Mouse (Mus musculus): ENCODE measurements around the gene C2cd3. TPM values are rescaled to one million over a fixed set of nuclear protein-coding genes. Genes with fewer than 3 reads are reported as not detected.
"Not testable (repeated sequence)": the region's sequence is repeated elsewhere in the genome, so short reads cannot be mapped to it uniquely, and the experiment has no call there.

C2cd3 gene
- polyA plus RNA-seq, 1 experiment from 2014 or later: 8.5 TPM

- 85% methylated on average over 1 of the region's 1 CpGs for WGBS (ENCODE audit: insufficient replicate concordance)
- Histone ChIP-seq H3K27ac (peak overlapping the region; percentile 100), H3K4me2 (no peak overlapping the region), H3K4me1 (replicated peaks) (peaks cover 53% of the 10 kb centered on the region), H3K36me3 (peaks cover 8% of the 10 kb centered on the region; the same call in 1 of the 2 replicates), H3K9ac (peak overlapping the region; percentile 33; the same call in 1 of the 2 replicates), H3K9me3 (replicated peaks) (no peaks in the 10 kb centered on the region), H3K27me3 (no peaks in the 10 kb centered on the region), H3K4me3 (replicated peaks) (no peak overlapping the region)
- no peak for DNase-seq
- no peak for ATAC-seq (ENCODE audit: low read depth)
These were observed 99.4 kb downstream of the C2cd3 start for GRCm38 (mm10) chr7:100471407-100471797.

- WGBS (ENCODE audit: insufficient replicate concordance): 81% methylated on average over 6 of the region's 6 CpGs
These were observed 100.7 kb downstream of the C2cd3 start, which contains the start of gene Ucp3 for GRCm38 (mm10) chr7:100472777-100473176. Gene Ucp3 (plus strand): TSS chr7:100472990.

GRCm38 (mm10) chr7:100473846-100474454 is 101.9 kb downstream of the C2cd3 start:
- Histone ChIP-seq H3K4me2 (no peak overlapping the region), H3K27ac (peak overlapping the region; percentile 7; the same call in 1 of the 2 replicates), H3K9me3 (replicated peaks) (no peaks in the 10 kb centered on the region), H3K36me3 (peaks cover 6% of the 10 kb centered on the region; the same call in 1 of the 2 replicates), H3K4me1 (replicated peaks) (peaks cover 30% of the 10 kb centered on the region), H3K27me3 (0 out of 2 replicates have a peak, but pooled peaks cover 2% of the 10 kb centered on the region), H3K4me3 (replicated peaks) (no peak overlapping the region), H3K9ac (no peak overlapping the region)
- 69% methylated on average over 9 of the region's 9 CpGs for WGBS (ENCODE audit: insufficient replicate concordance)
- DNase-seq: no peak
- ATAC-seq (ENCODE audit: low read depth): no peak

More at GRCm38 (mm10) chr7:100472777-100473176, 100.7 kb downstream of the C2cd3 start, which contains the start of gene Ucp3:
- no peak for DNase-seq
- no peak within 1 kb of the TSS for H3K4me3 ChIP-seq (replicated peaks)
- H3K27ac ChIP-seq: peak within 1 kb of the TSS; percentile 100; the same call in 1 of the 2 replicates
- ATAC-seq (ENCODE audit: low read depth): no peak
- H3K27me3 ChIP-seq: no peaks in the 10 kb centered on the region
- peaks cover 41% of the 10 kb centered on the region for H3K4me1 ChIP-seq (replicated peaks)
- H3K9ac ChIP-seq: no peak within 1 kb of the TSS
- no peak within 1 kb of the TSS for H3K4me2 ChIP-seq
- peaks cover 8% of the 10 kb centered on the region; the same call in 1 of the 2 replicates for H3K36me3 ChIP-seq
- H3K9me3 ChIP-seq (replicated peaks): no peaks in the 10 kb centered on the region

- Histone ChIP-seq H3K9ac (no peak overlapping the region), H3K4me3 (replicated peaks) (no peak overlapping the region), H3K27ac (no peak overlapping the region; the same call in 1 of the 2 replicates), H3K36me3 (no peaks in the 10 kb centered on the region), H3K4me2 (no peak overlapping the region), H3K9me3 (replicated peaks) (no peaks in the 10 kb centered on the region), H3K4me1 (replicated peaks) (peaks cover 26% of the 10 kb centered on the region), H3K27me3 (0 out of 2 replicates have a peak, but pooled peaks cover 2% of the 10 kb centered on the region)
- ATAC-seq (ENCODE audit: low read depth) (no peak), DNase-seq (no peak)
- 63% methylated on average over 1 of the region's 1 CpGs for WGBS (ENCODE audit: insufficient replicate concordance)
These were observed 102.6 kb downstream of the C2cd3 start for GRCm38 (mm10) chr7:100474680-100475079.

GRCm38 (mm10) chr7:100479100-100479822 is 107.2 kb downstream of the C2cd3 start:
- H3K4me2 ChIP-seq: no peak overlapping the region
- no peak overlapping the region for H3K4me3 ChIP-seq (replicated peaks)
- H3K9ac ChIP-seq: no peak overlapping the region
- H3K9me3 ChIP-seq (replicated peaks): no peaks in the 10 kb centered on the region
- no peak for ATAC-seq (ENCODE audit: low read depth)
- H3K4me1 ChIP-seq (replicated peaks): peaks cover 25% of the 10 kb centered on the region
- no peak overlapping the region for H3K27ac ChIP-seq
- no peaks in the 10 kb centered on the region for H3K36me3 ChIP-seq
- no peak for DNase-seq
- 0 out of 2 replicates have a peak, but pooled peaks cover 2% of the 10 kb centered on the region for H3K27me3 ChIP-seq
- 77% methylated on average over 20 of the region's 20 CpGs for WGBS (ENCODE audit: insufficient replicate concordance)

- H3K4me3 ChIP-seq (replicated peaks): no peak overlapping the region
- DNase-seq (no peak), ATAC-seq (ENCODE audit: low read depth) (peak; percentile 47)
- no peak overlapping the region for H3K9ac ChIP-seq
- peaks cover 27% of the 10 kb centered on the region for H3K4me1 ChIP-seq (replicated peaks)
- H3K9me3 ChIP-seq (replicated peaks): no peaks in the 10 kb centered on the region
- WGBS (ENCODE audit: insufficient replicate concordance): 51% methylated on average over 15 of the region's 15 CpGs
- H3K36me3 ChIP-seq: no peaks in the 10 kb centered on the region
- 0 out of 2 replicates have a peak, but pooled peaks cover 2% of the 10 kb centered on the region for H3K27me3 ChIP-seq
- H3K4me2 ChIP-seq: no peak overlapping the region
- H3K27ac ChIP-seq: no peak overlapping the region
These were observed 107.8 kb downstream of the C2cd3 start for GRCm38 (mm10) chr7:100479823-100480164.

- DNase-seq (no peak), ATAC-seq (ENCODE audit: low read depth) (no peak)
- Histone ChIP-seq H3K4me3 (replicated peaks) (no peak overlapping the region), H3K4me1 (replicated peaks) (peaks cover 29% of the 10 kb centered on the region), H3K4me2 (no peak overlapping the region), H3K9ac (no peak overlapping the region), H3K9me3 (replicated peaks) (no peaks in the 10 kb centered on the region), H3K27ac (no peak overlapping the region), H3K36me3 (no peaks in the 10 kb centered on the region), H3K27me3 (0 out of 2 replicates have a peak, but pooled peaks cover 2% of the 10 kb centered on the region)
- WGBS (ENCODE audit: insufficient replicate concordance): 73% methylated on average over 17 of the region's 17 CpGs
These were observed 108.1 kb downstream of the C2cd3 start for GRCm38 (mm10) chr7:100480175-100480574.

- not testable (repeated sequence) for H3K9me3 ChIP-seq (replicated peaks); H3K27me3 ChIP-seq; H3K9ac ChIP-seq; DNase-seq; H3K27ac ChIP-seq; H3K36me3 ChIP-seq; H3K4me2 ChIP-seq; ATAC-seq (ENCODE audit: low read depth); H3K4me3 ChIP-seq (replicated peaks)
- WGBS (ENCODE audit: insufficient replicate concordance): 58% methylated on average over 2 of the region's 2 CpGs
- peaks cover 29% of the 10 kb centered on the region for H3K4me1 ChIP-seq (replicated peaks)
These were observed 110.0 kb downstream of the C2cd3 start for GRCm38 (mm10) chr7:100482046-100482445.

- H3K4me2 ChIP-seq: no peak overlapping the region
- no peak overlapping the region for H3K4me3 ChIP-seq (replicated peaks)
- peaks cover 28% of the 10 kb centered on the region for H3K4me1 ChIP-seq (replicated peaks)
- 75% methylated on average over 5 of the region's 5 CpGs for WGBS (ENCODE audit: insufficient replicate concordance)
- peak overlapping the region; percentile 25 for H3K27ac ChIP-seq
- no peaks in the 10 kb centered on the region for H3K27me3 ChIP-seq
- no peak for ATAC-seq (ENCODE audit: low read depth)
- no peak for DNase-seq
- H3K36me3 ChIP-seq: no peaks in the 10 kb centered on the region
- H3K9ac ChIP-seq: no peak overlapping the region
- H3K9me3 ChIP-seq (replicated peaks): no peaks in the 10 kb centered on the region
These were observed 112.5 kb downstream of the C2cd3 start for GRCm38 (mm10) chr7:100484493-100484892.

- Histone ChIP-seq H3K9ac (no peak overlapping the region), H3K9me3 (replicated peaks) (no peaks in the 10 kb centered on the region), H3K27me3 (no peaks in the 10 kb centered on the region), H3K36me3 (no peaks in the 10 kb centered on the region), H3K27ac (no peak overlapping the region), H3K4me3 (replicated peaks) (no peak overlapping the region), H3K4me2 (no peak overlapping the region), H3K4me1 (replicated peaks) (peaks cover 30% of the 10 kb centered on the region)
- no peak for DNase-seq
- no peak for ATAC-seq (ENCODE audit: low read depth)
- 46% methylated on average over 2 of the region's 2 CpGs for WGBS (ENCODE audit: insufficient replicate concordance)
These were observed 115.3 kb downstream of the C2cd3 start for GRCm38 (mm10) chr7:100487301-100487700.

- Histone ChIP-seq H3K9ac (no peak overlapping the region), H3K4me2 (no peak overlapping the region), H3K9me3 (replicated peaks) (no peaks in the 10 kb centered on the region), H3K4me1 (replicated peaks) (peaks cover 32% of the 10 kb centered on the region), H3K4me3 (replicated peaks) (no peak overlapping the region), H3K27ac (no peak overlapping the region), H3K27me3 (no peaks in the 10 kb centered on the region), H3K36me3 (no peaks in the 10 kb centered on the region)
- no peak for DNase-seq
- WGBS (ENCODE audit: insufficient replicate concordance): 57% methylated on average over 10 of the region's 10 CpGs
- no peak for ATAC-seq (ENCODE audit: low read depth)
These were observed 116.5 kb downstream of the C2cd3 start for GRCm38 (mm10) chr7:100488474-100489048.

Measured in liver, embryonic 13.5 days (tissue).